Mouse (Mus musculus): ENCODE measurements around the gene Crlf2. TPM values are rescaled to one million over a fixed set of nuclear protein-coding genes. Genes with fewer than 3 reads are reported as not detected.

The Crlf2 gene
- total RNA-seq (2021): 1 to 10 TPM; 3.0 to 4.4 TPM
- long read RNA-seq, experiment 1, partial matches to known transcripts: 1 of 1 reads
- long read RNA-seq, experiment 1, other reads (novel, unspliced or antisense): 0 of 1 reads
- long read RNA-seq, experiment 2, partial matches to known transcripts: 0 of 5 reads
- long read RNA-seq, experiment 2, other reads (novel, unspliced or antisense): 2 of 5 reads

- DNase-seq: peak; percentile 83
Observed at GRCm38 (mm10) chr5:109558404-109559160, at the start of gene Crlf2. Crlf2 (minus strand) TSS chr5:109558993.

- no peak for DNase-seq
Observed at GRCm38 (mm10) chr5:109602585-109602984, 43.8 kb upstream of the Crlf2 start.

GRCm38 (mm10) chr5:109601080-109601479 lies 42.3 kb upstream of the Crlf2 start:
- no peak for DNase-seq

GRCm38 (mm10) chr5:109598876-109599275 lies 40.1 kb upstream of the Crlf2 start:
- no peak for DNase-seq

- no peak for DNase-seq
Observed at GRCm38 (mm10) chr5:109596647-109597046, 37.9 kb upstream of the Crlf2 start.

GRCm38 (mm10) chr5:109562829-109563228 lies 4.0 kb upstream of the Crlf2 start:
- DNase-seq: no peak

DNA sequence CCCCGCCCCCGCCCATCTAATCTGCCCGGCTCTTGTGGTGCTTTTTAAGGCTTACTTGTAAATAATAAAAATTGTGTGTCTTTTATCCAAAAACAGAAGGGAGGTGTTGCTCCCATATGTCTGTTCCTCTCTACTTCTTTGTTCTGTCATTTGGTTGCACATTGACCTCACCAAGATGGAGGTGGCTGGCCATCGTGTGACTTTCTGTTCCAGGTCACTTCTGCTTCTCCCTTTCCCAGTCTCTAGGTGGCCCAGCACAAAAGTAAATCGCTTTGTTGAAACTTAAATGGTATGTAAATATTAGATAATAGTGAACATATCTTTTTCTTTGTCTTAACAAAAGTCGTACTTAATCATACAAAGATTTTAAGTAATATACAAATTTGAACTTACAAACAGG lies 398 bp upstream of the Crlf2 start:
- no peak for DNase-seq

DNA sequence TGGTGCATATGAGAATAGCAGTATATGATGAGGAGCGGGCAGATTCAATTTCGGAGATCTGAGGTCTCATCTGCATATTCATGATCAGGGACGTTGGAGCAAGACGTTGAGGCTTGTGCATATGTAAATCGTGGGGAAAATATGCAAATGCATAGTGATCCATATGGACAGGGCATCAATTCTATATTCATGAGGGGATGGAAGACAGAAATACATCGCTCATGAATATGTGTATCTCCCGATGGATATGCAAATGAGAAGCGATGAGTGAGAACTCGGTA lies 730 bp downstream of the Crlf2 start:
- DNase-seq: no peak

- DNase-seq: peak; percentile 92
Observed at GRCm38 (mm10) chr5:109557321-109558122, 1.3 kb downstream of the Crlf2 start.

GRCm38 (mm10) chr5:109556591-109557320 lies 2.0 kb downstream of the Crlf2 start:
- DNase-seq: peak; percentile 87

- peak; percentile 9 for DNase-seq
Observed at GRCm38 (mm10) chr5:109555676-109556571, 2.9 kb downstream of the Crlf2 start.

DNA sequence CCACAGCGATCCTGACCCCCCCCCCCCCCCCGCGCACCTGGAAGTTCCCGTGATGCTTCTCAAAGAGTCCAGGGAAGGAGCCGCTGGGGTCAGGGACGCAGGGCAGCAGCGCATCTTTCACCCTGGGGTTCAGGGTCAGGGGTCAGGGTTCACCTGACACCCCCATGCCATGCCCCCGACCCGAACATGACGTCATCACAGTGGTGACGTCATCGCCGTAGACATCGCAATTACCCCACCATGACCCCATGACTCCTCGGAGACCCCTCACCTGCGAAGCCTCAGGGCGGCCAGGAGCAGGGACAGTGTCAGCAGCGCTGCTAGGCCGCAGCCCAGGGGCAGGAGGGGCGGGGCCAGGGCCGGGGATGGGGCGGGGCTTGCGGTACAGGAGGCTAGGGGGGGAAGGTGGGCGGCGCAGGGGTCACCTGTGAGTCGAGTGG lies 3.5 kb downstream of the Crlf2 start:
- no peak for DNase-seq

- DNase-seq: no peak
Observed at GRCm38 (mm10) chr5:109554091-109555050, 4.4 kb downstream of the Crlf2 start.

DNA sequence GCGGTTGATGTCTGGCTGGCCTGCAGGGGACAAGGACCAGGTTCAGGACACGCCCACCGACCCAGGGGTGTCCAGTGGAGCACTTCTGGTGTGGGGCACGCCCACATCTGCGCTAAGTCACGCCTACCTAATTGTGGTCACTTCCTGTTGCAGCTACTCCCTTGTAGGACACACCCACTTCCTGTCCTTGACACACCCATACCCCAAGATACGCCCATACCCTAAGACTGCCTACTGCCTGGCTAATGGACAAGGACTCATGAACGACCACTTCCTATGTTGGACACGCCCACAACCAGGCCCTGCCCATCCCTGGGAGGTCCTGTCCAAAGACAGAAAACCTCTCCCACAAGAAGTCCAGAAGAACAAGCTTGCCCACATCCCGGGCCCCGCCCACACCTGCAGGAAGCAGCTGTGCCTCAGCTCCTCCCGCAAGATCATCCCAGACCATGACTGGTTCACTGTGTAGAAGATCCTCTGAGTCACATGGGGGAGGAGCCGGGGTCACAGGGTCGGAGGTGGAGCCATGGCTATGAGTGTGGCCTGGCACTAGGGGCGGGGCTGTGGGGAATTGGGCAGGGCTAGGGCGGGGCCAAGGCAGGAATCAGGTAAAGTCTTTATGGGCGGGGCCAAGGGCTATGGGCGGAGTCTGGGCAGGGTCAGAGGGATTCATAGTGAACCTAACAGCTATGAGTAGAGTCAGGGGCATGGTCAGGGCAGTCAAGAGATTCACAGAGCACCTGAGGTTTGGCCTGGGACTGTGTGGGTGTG lies 5.4 kb downstream of the Crlf2 start:
- DNase-seq: no peak

GRCm38 (mm10) chr5:109552541-109552940 lies 6.3 kb downstream of the Crlf2 start:
- DNase-seq: no peak

GRCm38 (mm10) chr5:109552116-109552515 lies 6.7 kb downstream of the Crlf2 start:
- no peak for DNase-seq

DNA sequence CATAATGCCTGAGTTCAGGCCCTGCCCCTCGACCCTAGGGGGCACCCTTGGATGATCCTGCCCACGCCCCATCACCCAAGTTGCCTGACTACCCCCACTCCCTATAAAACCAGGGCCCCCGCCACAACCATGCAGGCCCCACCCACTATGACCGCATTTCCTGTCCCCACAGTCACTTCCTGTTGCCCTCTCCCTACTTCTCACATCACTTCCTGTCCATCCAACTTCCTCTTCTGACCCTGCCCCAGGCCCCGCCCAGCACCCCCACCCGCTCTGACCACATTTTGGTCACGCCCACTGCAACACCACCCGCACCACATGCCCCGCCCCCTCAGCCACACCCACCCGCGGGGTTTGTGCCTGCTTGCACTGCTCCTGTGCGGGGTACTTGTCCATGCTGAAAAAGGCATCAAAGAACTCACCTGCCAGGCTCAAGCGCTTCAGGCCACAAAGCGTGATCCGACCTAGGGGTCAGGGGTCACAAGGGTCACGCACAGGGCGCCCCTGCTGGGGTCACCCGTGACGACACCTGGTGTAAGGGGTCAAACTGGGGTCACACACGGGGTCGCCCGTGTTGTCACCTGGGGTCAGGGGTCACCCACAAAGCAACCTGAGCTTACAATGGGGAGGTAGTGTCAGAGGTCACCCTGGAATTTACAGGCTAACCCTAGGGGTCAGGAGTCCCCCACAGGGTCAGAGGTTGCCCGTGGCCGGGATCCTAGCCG lies 7.6 kb downstream of the Crlf2 start:
- DNase-seq: no peak

DNA sequence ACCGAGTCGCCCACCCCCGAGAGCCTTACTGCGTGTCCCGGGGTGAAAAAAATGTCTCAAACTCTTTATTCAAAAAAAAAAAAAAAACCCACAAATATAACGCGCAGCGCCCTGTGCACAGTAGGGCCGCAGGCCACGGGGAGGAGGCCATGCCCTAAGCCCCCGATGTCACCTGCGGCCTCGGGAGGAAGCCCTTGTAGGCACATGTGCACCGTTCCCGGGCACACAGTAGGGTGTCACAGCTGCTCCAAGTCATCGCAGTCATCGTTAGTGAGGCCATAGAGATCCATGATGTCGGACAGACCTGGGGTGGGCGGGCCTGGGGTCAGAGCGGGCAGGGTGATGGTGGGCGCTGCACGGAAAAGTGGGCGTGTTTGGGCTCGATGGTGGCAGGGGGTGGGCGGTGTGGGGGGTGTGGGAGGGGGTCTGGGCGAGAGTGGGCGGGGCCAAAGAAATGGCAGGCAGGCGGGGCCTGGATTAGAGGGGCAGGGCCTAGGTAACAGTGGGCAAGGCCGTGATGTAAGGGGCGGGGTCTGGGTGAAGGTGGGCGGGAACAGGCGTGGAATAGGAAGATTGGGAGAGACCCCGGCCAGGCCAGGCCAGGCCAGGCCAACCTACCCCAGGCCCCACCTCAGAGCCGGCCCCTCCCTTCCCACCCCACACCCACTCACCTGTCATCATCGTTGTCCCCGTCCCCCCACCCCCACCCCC lies 8.4 kb downstream of the Crlf2 start:
- no peak for DNase-seq
